Mouse (Mus musculus) liver, embryonic 15.5 days (tissue): Measurements from ENCODE around the gene Siah3. TPM values are rescaled to one million over a fixed set of nuclear protein-coding genes. Genes with fewer than 3 reads are reported as not detected.

Source experiments
- ATAC-seq: fragments of 200-750 bp; cut with Nextera tagmentation; 2 replicates; pipeline ENCODE4 v1.8.0; 2017; ENCODE audit warnings: moderate number of reproducible peaks, mild to moderate bottlenecking, moderate library complexity; ENCODE audit not compliant: insufficient read depth
- H3K27ac ChIP-seq: fragments of 300-500 bp; sonication (generic); replicated peaks from 2 replicates; pipeline ENCODE4 v1.5.1; 2015; ENCODE audit warnings: mild to moderate bottlenecking, inconsistent platforms
- H3K27me3 ChIP-seq: fragments of 300-500 bp; sonication (generic); 2 replicates; pipeline ENCODE4 v1.6.1; 2015; ENCODE audit warnings: mild to moderate bottlenecking, inconsistent platforms
- H3K36me3 ChIP-seq: fragments of 300-500 bp; sonication (generic); replicated peaks from 2 replicates; pipeline ENCODE4 v1.6.1; 2015; ENCODE audit warnings: moderate library complexity, mild to moderate bottlenecking, inconsistent platforms
- H3K4me1 ChIP-seq: fragments of 300-500 bp; sonication (generic); replicated peaks from 2 replicates; pipeline ENCODE4 v1.6.1; 2015; ENCODE audit warnings: inconsistent platforms
- H3K4me2 ChIP-seq: fragments of 300-500 bp; sonication (generic); 2 replicates; pipeline ENCODE4 v1.6.1; 2015; ENCODE audit warnings: moderate library complexity, mild to moderate bottlenecking, inconsistent platforms
- H3K4me3 ChIP-seq: fragments of 300-500 bp; sonication (generic); replicated peaks from 2 replicates; pipeline ENCODE4 v1.5.1; 2015; ENCODE audit warnings: mild to moderate bottlenecking, inconsistent platforms
- H3K9ac ChIP-seq: fragments of 300-500 bp; sonication (generic); 2 replicates; pipeline ENCODE4 v1.6.1; 2015; ENCODE audit warnings: moderate library complexity, mild to moderate bottlenecking, inconsistent platforms
- H3K9me3 ChIP-seq: fragments of 300-500 bp; sonication (generic); replicated peaks from 2 replicates; pipeline ENCODE4 v1.6.1; 2016; ENCODE audit warnings: inconsistent platforms
- WGBS: fragments of 180-500 bp; shearing (Covaris S2); methylation state at CpG from one replicate; pipeline ENCODE4 v1.1.7; 2015; ENCODE audit warnings: mixed read lengths; ENCODE audit not compliant: insufficient replicate concordance; 5-methylcytosine and 5-hydroxymethylcytosine counted together
- polyA plus RNA-seq: library from polyadenylated mRNA; unstranded; fragments of >200 nt; fragmentation: Nextera tagmentation; extraction: Ambion mirVana; gene quantifications from 2 replicates; pipeline ENCODE4 v1.2.1, GENCODE M21; 2015

Gene Siah3
- polyA plus RNA-seq, 1 experiment from 2014 or later, result 0.10 TPM

DNA sequence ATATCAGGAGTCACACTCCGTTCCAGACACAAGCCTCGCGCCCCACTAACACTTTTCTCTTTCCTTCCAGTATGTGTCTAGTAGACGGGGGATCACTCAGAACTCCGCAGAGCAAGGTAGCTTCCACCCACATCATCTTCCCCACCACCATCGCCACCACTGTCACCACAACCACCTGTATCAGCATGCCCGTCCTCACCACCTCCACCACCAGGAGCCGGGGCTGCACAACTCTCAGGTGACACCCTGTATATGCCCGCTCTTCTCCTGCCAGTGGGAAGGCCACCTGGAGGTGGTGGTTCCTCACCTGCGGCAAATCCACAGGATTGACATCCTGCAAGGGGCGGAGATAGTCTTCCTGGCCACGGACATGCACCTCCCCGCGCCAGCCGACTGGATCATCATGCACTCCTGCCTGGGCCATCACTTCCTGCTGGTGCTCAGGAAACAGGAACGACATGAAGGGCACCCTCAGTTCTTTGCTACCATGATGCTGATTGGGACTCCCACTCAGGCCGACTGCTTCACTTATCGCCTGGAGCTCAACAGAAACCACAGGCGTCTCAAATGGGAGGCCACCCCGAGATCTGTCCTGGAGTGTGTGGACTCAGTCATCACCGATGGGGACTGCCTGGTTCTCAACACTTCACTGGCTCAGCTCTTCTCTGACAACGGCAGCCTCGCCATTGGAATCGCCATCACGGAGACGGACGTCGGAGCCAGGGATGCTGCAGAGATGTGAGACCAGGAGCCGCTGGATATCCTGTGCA lies 69.8 kb downstream of the Siah3 start:
- H3K9ac ChIP-seq, result peak overlapping the region; percentile 40; the same call in 1 of the 2 replicates
- WGBS, result 53% methylated on average over 29 of the region's 29 CpGs
- ATAC-seq, result peak; percentile 63
- peak overlapping the region; percentile 42 for H3K4me3 ChIP-seq
- H3K27me3 ChIP-seq, result no peaks in the 10 kb centered on the region
- H3K4me2 ChIP-seq, result peak overlapping the region; percentile 66
- no peaks in the 10 kb centered on the region for H3K36me3 ChIP-seq
- no peaks in the 10 kb centered on the region for H3K9me3 ChIP-seq
- peaks cover 24% of the 10 kb centered on the region for H3K4me1 ChIP-seq
- peak overlapping the region; percentile 57 for H3K27ac ChIP-seq

GRCm38 (mm10) chr14:75527464-75528190 lies 71.8 kb downstream of the Siah3 start:
- H3K4me1 ChIP-seq, result peaks cover 28% of the 10 kb centered on the region
- H3K27ac ChIP-seq, result no peak overlapping the region
- no peaks in the 10 kb centered on the region for H3K9me3 ChIP-seq
- no peak for ATAC-seq
- no peak overlapping the region for H3K9ac ChIP-seq
- H3K4me2 ChIP-seq, result no peak overlapping the region
- no peaks in the 10 kb centered on the region for H3K36me3 ChIP-seq
- WGBS, result 68% methylated on average over 10 of the region's 10 CpGs
- H3K4me3 ChIP-seq, result no peak overlapping the region
- no peaks in the 10 kb centered on the region for H3K27me3 ChIP-seq

GRCm38 (mm10) chr14:75530815-75531353 lies 75.1 kb downstream of the Siah3 start:
- Histone ChIP-seq H3K36me3 (no peaks in the 10 kb centered on the region), H3K27ac (no peak overlapping the region), H3K4me1 (peaks cover 12% of the 10 kb centered on the region), H3K4me2 (no peak overlapping the region), H3K9ac (no peak overlapping the region), H3K4me3 (no peak overlapping the region), H3K9me3 (no peaks in the 10 kb centered on the region), H3K27me3 (no peaks in the 10 kb centered on the region)
- WGBS, result 67% methylated on average over 7 of the region's 7 CpGs
- no peak for ATAC-seq

- Histone ChIP-seq H3K36me3 (no peaks in the 10 kb centered on the region), H3K4me1 (peaks cover 15% of the 10 kb centered on the region; the same call in 1 of the 2 replicates), H3K4me3 (no peak overlapping the region), H3K9ac (no peak overlapping the region), H3K27me3 (no peaks in the 10 kb centered on the region), H3K27ac (no peak overlapping the region), H3K9me3 (no peaks in the 10 kb centered on the region), H3K4me2 (no peak overlapping the region)
- ATAC-seq, result peak; percentile 67
- 19% methylated on average over 2 of the region's 2 CpGs for WGBS
Observed at GRCm38 (mm10) chr14:75539205-75539604, 83.4 kb downstream of the Siah3 start.

GRCm38 (mm10) chr14:75540216-75540995 lies 84.6 kb downstream of the Siah3 start:
- no peak for ATAC-seq
- 64% methylated on average over 17 of the region's 17 CpGs for WGBS
- Histone ChIP-seq H3K9ac (no peak overlapping the region), H3K4me2 (no peak overlapping the region), H3K4me1 (peaks cover 15% of the 10 kb centered on the region; the same call in 1 of the 2 replicates), H3K9me3 (no peaks in the 10 kb centered on the region), H3K27me3 (no peaks in the 10 kb centered on the region), H3K36me3 (no peaks in the 10 kb centered on the region), H3K4me3 (no peak overlapping the region), H3K27ac (no peak overlapping the region)

DNA sequence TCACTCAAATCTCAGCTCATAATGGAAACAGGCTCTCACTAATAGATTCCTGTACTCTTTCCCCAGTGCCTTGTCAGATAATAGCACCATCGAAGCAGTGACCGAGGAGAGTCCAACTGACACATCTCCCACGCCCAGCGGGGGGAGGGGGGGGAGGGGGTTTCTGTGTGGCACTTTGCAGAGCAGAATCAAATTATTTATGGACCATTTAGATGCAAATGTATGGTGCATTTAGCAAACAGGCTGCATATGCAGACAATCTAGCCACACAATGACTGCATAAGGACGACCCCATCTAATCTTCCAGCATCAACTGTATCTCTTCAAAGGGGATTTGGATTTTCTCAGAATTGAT lies 85.2 kb downstream of the Siah3 start:
- Histone ChIP-seq H3K4me3 (no peak overlapping the region), H3K9me3 (no peaks in the 10 kb centered on the region), H3K4me1 (peaks cover 15% of the 10 kb centered on the region; the same call in 1 of the 2 replicates), H3K36me3 (no peaks in the 10 kb centered on the region), H3K4me2 (no peak overlapping the region), H3K9ac (no peak overlapping the region), H3K27me3 (no peaks in the 10 kb centered on the region), H3K27ac (no peak overlapping the region)
- 33% methylated on average over 5 of the region's 5 CpGs for WGBS
- ATAC-seq, result no peak

- no peak overlapping the region for H3K4me3 ChIP-seq
- no peak for ATAC-seq
Observed at GRCm38 (mm10) chr14:75541731-75542130, 85.9 kb downstream of the Siah3 start.

DNA sequence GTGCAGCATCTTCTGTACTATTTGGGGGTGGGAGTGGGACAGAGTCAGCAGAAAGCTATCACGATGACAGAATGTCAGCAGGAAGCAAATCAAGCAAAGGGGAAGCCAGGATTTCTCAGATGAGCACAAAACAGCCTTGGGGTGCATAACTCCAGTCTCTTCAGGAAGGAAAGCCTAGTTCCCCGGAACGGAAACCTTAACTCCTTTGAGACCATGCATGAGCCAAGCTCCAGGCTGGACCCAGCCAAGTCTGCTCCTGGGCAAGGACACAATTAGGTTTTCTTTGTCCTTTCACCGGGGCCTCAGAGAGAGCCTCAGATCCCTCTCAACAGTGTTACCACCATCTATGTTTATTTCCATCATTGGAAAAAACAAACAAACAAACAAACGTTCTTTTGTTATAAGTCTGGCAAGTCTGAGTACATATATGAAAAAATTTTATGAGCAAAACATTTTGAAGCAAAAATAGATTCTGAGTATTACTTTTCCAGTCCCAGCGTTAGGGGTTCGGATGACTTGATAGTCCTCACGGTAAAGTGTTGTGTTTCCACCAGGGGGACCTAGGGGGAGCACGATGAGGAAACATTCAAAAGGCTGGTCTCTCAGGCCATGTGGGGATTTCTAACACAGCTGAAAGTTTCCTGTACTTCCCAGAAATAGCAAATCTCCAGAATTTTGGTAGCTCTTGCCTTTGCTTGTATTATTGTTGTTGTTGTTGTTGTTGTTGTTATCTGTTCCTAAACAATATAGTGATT lies 106.0 kb downstream of the Siah3 start:
- Histone ChIP-seq H3K36me3 (no peaks in the 10 kb centered on the region), H3K4me3 (no peak overlapping the region), H3K27ac (no peak overlapping the region), H3K9me3 (no peaks in the 10 kb centered on the region), H3K9ac (no peak overlapping the region), H3K4me1 (0 out of 2 replicates have a peak, but pooled peaks cover 2% of the 10 kb centered on the region), H3K27me3 (no peaks in the 10 kb centered on the region), H3K4me2 (no peak overlapping the region)
- 43% methylated on average over 9 of the region's 9 CpGs for WGBS
- ATAC-seq, result no peak

More at GRCm38 (mm10) chr14:75541731-75542130, 85.9 kb downstream of the Siah3 start:
- Histone ChIP-seq H3K9me3 (no peaks in the 10 kb centered on the region), H3K27ac (no peak overlapping the region), H3K27me3 (no peaks in the 10 kb centered on the region), H3K36me3 (no peaks in the 10 kb centered on the region), H3K4me1 (peaks cover 15% of the 10 kb centered on the region; the same call in 1 of the 2 replicates), H3K4me2 (no peak overlapping the region), H3K9ac (no peak overlapping the region)
- 58% methylated on average over 8 of the region's 8 CpGs for WGBS

- WGBS, result 65% methylated on average over 14 of the region's 14 CpGs
Observed at GRCm38 (mm10) chr14:75565534-75566140, 109.9 kb downstream of the Siah3 start.

DNA sequence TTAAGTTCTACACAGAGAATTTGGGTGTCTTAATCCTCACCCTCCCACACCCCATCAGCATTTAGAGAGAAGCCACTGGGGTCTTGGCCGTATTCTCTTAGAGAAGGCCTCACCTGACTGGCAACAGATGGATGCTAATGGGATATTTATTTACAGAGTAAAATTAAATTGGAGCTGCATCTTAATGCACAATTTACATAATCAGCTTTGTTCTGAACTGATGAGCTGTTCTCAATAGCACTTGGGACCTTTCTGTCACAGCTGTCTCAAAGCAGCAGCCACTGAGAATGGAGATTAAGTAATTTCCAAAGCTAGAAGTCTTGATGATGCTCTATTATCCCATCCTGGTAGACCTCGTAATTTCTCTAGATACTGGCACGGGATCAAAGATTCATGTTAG lies 110.5 kb downstream of the Siah3 start:
- WGBS, result 66% methylated on average over 3 of the region's 3 CpGs
- Histone ChIP-seq H3K9me3 (no peaks in the 10 kb centered on the region), H3K4me3 (no peak overlapping the region), H3K27ac (no peak overlapping the region), H3K9ac (no peak overlapping the region), H3K36me3 (no peaks in the 10 kb centered on the region), H3K4me2 (no peak overlapping the region), H3K4me1 (0 out of 2 replicates have a peak, but pooled peaks cover 2% of the 10 kb centered on the region), H3K27me3 (no peaks in the 10 kb centered on the region)
- ATAC-seq, result no peak

More at GRCm38 (mm10) chr14:75565534-75566140, 109.9 kb downstream of the Siah3 start:
- Histone ChIP-seq H3K27me3 (no peaks in the 10 kb centered on the region), H3K4me2 (no peak overlapping the region), H3K9ac (no peak overlapping the region), H3K9me3 (no peaks in the 10 kb centered on the region), H3K4me3 (no peak overlapping the region), H3K36me3 (no peaks in the 10 kb centered on the region), H3K27ac (no peak overlapping the region), H3K4me1 (0 out of 2 replicates have a peak, but pooled peaks cover 2% of the 10 kb centered on the region)
- no peak for ATAC-seq
